Mouse (Mus musculus) forebrain, embryonic 12.5 days (tissue): ENCODE measurements around the gene Wnt10a. TPM values are rescaled to one million over a fixed set of nuclear protein-coding genes. Genes with fewer than 3 reads are reported as not detected.

Source experiments
- ATAC-seq: fragments of 200-750 bp; cut with Nextera tagmentation; 2 replicates; pipeline ENCODE4 v1.8.0; 2017; ENCODE audit warnings: moderate TSS enrichment; ENCODE audit not compliant: low FRiP score
- H3K27ac ChIP-seq: fragments of 300-500 bp; sonication (generic); 2 replicates; pipeline ENCODE4 v1.5.1; 2016; ENCODE audit warnings: mild to moderate bottlenecking
- H3K27me3 ChIP-seq: fragments of 300-500 bp; sonication (generic); 2 replicates; pipeline ENCODE4 v1.6.1; 2016; ENCODE audit warnings: mild to moderate bottlenecking
- H3K36me3 ChIP-seq: fragments of 300-500 bp; sonication (generic); replicated peaks from 2 replicates; pipeline ENCODE4 v1.6.1; 2016; ENCODE audit warnings: mild to moderate bottlenecking
- H3K4me1 ChIP-seq: fragments of 300-500 bp; sonication (generic); 2 replicates; pipeline ENCODE4 v1.6.1; 2016
- H3K4me2 ChIP-seq: fragments of 300-500 bp; sonication (generic); 2 replicates; pipeline ENCODE4 v1.6.1; 2016; ENCODE audit warnings: mild to moderate bottlenecking, moderate library complexity
- H3K4me3 ChIP-seq: fragments of 300-500 bp; sonication (generic); replicated peaks from 2 replicates; pipeline ENCODE4 v1.5.1; 2016; ENCODE audit warnings: mild to moderate bottlenecking
- H3K9ac ChIP-seq: fragments of 300-500 bp; sonication (generic); 2 replicates; pipeline ENCODE4 v1.6.1; 2016; ENCODE audit warnings: mild to moderate bottlenecking
- H3K9me3 ChIP-seq: fragments of 300-500 bp; sonication (generic); 2 replicates; pipeline ENCODE4 v1.6.1; 2016
- WGBS: fragments of 180-500 bp; shearing (Covaris S2); methylation state at CpG from one replicate; pipeline ENCODE4 v1.1.7; 2016; 5-methylcytosine and 5-hydroxymethylcytosine counted together
- polyA plus RNA-seq: library from polyadenylated mRNA; unstranded; fragments of >200 nt; fragmentation: Nextera tagmentation; extraction: Ambion mirVana; gene quantifications from 2 replicates; pipeline ENCODE4 v1.2.1, GENCODE M21; 2016

Wnt10a gene
- polyA plus RNA-seq, 1 experiment from 2014 or later = 2.0 TPM

- Histone ChIP-seq H3K4me1 (peaks cover 38% of the 10 kb centered on the region), H3K9me3 (no peaks in the 10 kb centered on the region), H3K4me3 (no peak overlapping the region), H3K4me2 (no peak overlapping the region), H3K27me3 (peaks cover 99% of the 10 kb centered on the region), H3K27ac (no peak overlapping the region), H3K36me3 (no peaks in the 10 kb centered on the region), H3K9ac (no peak overlapping the region)
- ATAC-seq = no peak
- WGBS = 18% methylated on average over 6 of the region's 6 CpGs
These were observed 2.6 kb upstream of the Wnt10a start for GRCm38 (mm10) chr1:74788603-74789176.

GRCm38 (mm10) chr1:74790095-74790494, 1.2 kb upstream of the Wnt10a start:
- 5% methylated on average over 3 of the region's 3 CpGs for WGBS
- peaks cover 43% of the 10 kb centered on the region for H3K4me1 ChIP-seq
- no peaks in the 10 kb centered on the region for H3K36me3 ChIP-seq
- H3K27me3 ChIP-seq = peaks cover 99% of the 10 kb centered on the region
- no peak overlapping the region for H3K9ac ChIP-seq
- no peak overlapping the region for H3K4me3 ChIP-seq
- no peaks in the 10 kb centered on the region for H3K9me3 ChIP-seq
- H3K4me2 ChIP-seq = no peak overlapping the region
- no peak overlapping the region for H3K27ac ChIP-seq
- ATAC-seq = no peak

- ATAC-seq = no peak
- no peak overlapping the region for H3K27ac ChIP-seq
- H3K9me3 ChIP-seq = no peaks in the 10 kb centered on the region
- 6% methylated on average over 19 of the region's 19 CpGs for WGBS
- no peaks in the 10 kb centered on the region for H3K36me3 ChIP-seq
- H3K4me3 ChIP-seq = no peak overlapping the region
- no peak overlapping the region for H3K4me2 ChIP-seq
- peaks cover 69% of the 10 kb centered on the region for H3K4me1 ChIP-seq
- H3K27me3 ChIP-seq = peaks cover 100% of the 10 kb centered on the region
- H3K9ac ChIP-seq = no peak overlapping the region
These were observed 1.7 kb downstream of the Wnt10a start for GRCm38 (mm10) chr1:74792831-74793660.

- Histone ChIP-seq H3K4me1 (peaks cover 75% of the 10 kb centered on the region), H3K36me3 (no peaks in the 10 kb centered on the region), H3K9ac (peak overlapping the region; percentile 36; the same call in 1 of the 2 replicates), H3K27ac (no peak overlapping the region), H3K4me3 (peak overlapping the region; percentile 23), H3K27me3 (peaks cover 100% of the 10 kb centered on the region), H3K9me3 (no peaks in the 10 kb centered on the region), H3K4me2 (peak overlapping the region; percentile 46)
- peak; percentile 34; the same call in 1 of the 2 replicates for ATAC-seq
- under 1% methylated on average over 30 of the region's 38 CpGs for WGBS
These were observed 3.3 kb downstream of the Wnt10a start for GRCm38 (mm10) chr1:74794487-74795144.

- Histone ChIP-seq H3K4me1 (peaks cover 71% of the 10 kb centered on the region), H3K27me3 (peaks cover 100% of the 10 kb centered on the region), H3K9ac (no peak overlapping the region)
These were observed 3.8 kb downstream of the Wnt10a start for GRCm38 (mm10) chr1:74795145-74795529.

GRCm38 (mm10) chr1:74797459-74797858, 6.1 kb downstream of the Wnt10a start:
- 8% methylated on average over 5 of the region's 5 CpGs for WGBS
- H3K4me3 ChIP-seq = no peak overlapping the region
- no peak overlapping the region for H3K4me2 ChIP-seq
- no peaks in the 10 kb centered on the region for H3K9me3 ChIP-seq
- H3K4me1 ChIP-seq = peaks cover 70% of the 10 kb centered on the region
- H3K27ac ChIP-seq = 0 out of 2 replicates have a peak overlapping the region, but pooled peaks have one; percentile 10
- H3K27me3 ChIP-seq = peaks cover 100% of the 10 kb centered on the region
- H3K36me3 ChIP-seq = no peaks in the 10 kb centered on the region
- H3K9ac ChIP-seq = no peak overlapping the region
- ATAC-seq = peak; percentile 76

More at GRCm38 (mm10) chr1:74795145-74795529, 3.8 kb downstream of the Wnt10a start:
- Histone ChIP-seq H3K4me3 (0 out of 2 replicates have a peak overlapping the region, but pooled peaks have one; percentile 23), H3K36me3 (no peaks in the 10 kb centered on the region), H3K4me2 (peak overlapping the region; percentile 46; the same call in 1 of the 2 replicates), H3K27ac (no peak overlapping the region), H3K9me3 (no peaks in the 10 kb centered on the region)
- under 1% methylated on average over 9 of the region's 11 CpGs for WGBS
- no peak for ATAC-seq

- no peak overlapping the region for H3K9ac ChIP-seq
- H3K27ac ChIP-seq = no peak overlapping the region
- peak overlapping the region; percentile 41 for H3K4me2 ChIP-seq
- no peak for ATAC-seq
- peaks cover 73% of the 10 kb centered on the region for H3K4me1 ChIP-seq
- no peaks in the 10 kb centered on the region for H3K36me3 ChIP-seq
- under 1% methylated on average over 29 of the region's 29 CpGs for WGBS
- peaks cover 100% of the 10 kb centered on the region for H3K27me3 ChIP-seq
- peak overlapping the region; percentile 24 for H3K4me3 ChIP-seq
- no peaks in the 10 kb centered on the region for H3K9me3 ChIP-seq
These were observed 9.1 kb downstream of the Wnt10a start for GRCm38 (mm10) chr1:74800424-74800888.

GRCm38 (mm10) chr1:74801631-74802140, 10.4 kb downstream of the Wnt10a start:
- Histone ChIP-seq H3K27me3 (peaks cover 100% of the 10 kb centered on the region), H3K9ac (no peak overlapping the region), H3K4me3 (no peak overlapping the region), H3K4me1 (peaks cover 75% of the 10 kb centered on the region), H3K4me2 (no peak overlapping the region), H3K9me3 (no peaks in the 10 kb centered on the region), H3K36me3 (no peaks in the 10 kb centered on the region), H3K27ac (no peak overlapping the region)
- 6% methylated on average over 6 of the region's 6 CpGs for WGBS
- no peak for ATAC-seq

- Histone ChIP-seq H3K9me3 (no peaks in the 10 kb centered on the region), H3K4me1 (peaks cover 75% of the 10 kb centered on the region), H3K27ac (0 out of 2 replicates have a peak overlapping the region, but pooled peaks have one; percentile 1), H3K4me3 (peak overlapping the region; percentile 46), H3K4me2 (peak overlapping the region; percentile 78), H3K36me3 (no peaks in the 10 kb centered on the region), H3K27me3 (peaks cover 100% of the 10 kb centered on the region), H3K9ac (peak overlapping the region; percentile 48)
- peak; percentile 57 for ATAC-seq
- under 1% methylated on average over 57 of the region's 57 CpGs for WGBS
These were observed 11.7 kb downstream of the Wnt10a start for GRCm38 (mm10) chr1:74802795-74803656.

- no peaks in the 10 kb centered on the region for H3K36me3 ChIP-seq
- H3K9me3 ChIP-seq = no peaks in the 10 kb centered on the region
- no peak overlapping the region for H3K4me2 ChIP-seq
- no peak overlapping the region for H3K9ac ChIP-seq
- H3K4me3 ChIP-seq = no peak overlapping the region
- ATAC-seq = no peak
- WGBS = 4% methylated on average over 10 of the region's 10 CpGs
- no peak overlapping the region for H3K27ac ChIP-seq
- H3K27me3 ChIP-seq = peaks cover 99% of the 10 kb centered on the region
- peaks cover 72% of the 10 kb centered on the region for H3K4me1 ChIP-seq
These were observed 13.0 kb downstream of the Wnt10a start for GRCm38 (mm10) chr1:74804211-74804870.

- H3K27ac ChIP-seq = no peak overlapping the region
- no peak overlapping the region for H3K4me2 ChIP-seq
- WGBS = 10% methylated on average over 4 of the region's 4 CpGs
- H3K27me3 ChIP-seq = peaks cover 97% of the 10 kb centered on the region
- no peak overlapping the region for H3K4me3 ChIP-seq
- no peaks in the 10 kb centered on the region for H3K36me3 ChIP-seq
- H3K9me3 ChIP-seq = no peaks in the 10 kb centered on the region
- peaks cover 65% of the 10 kb centered on the region for H3K4me1 ChIP-seq
- ATAC-seq = no peak
- H3K9ac ChIP-seq = no peak overlapping the region
These were observed 14.1 kb downstream of the Wnt10a start for GRCm38 (mm10) chr1:74805340-74805835.
